Mouse (Mus musculus): ENCODE data around the gene Rprd2. TPM values are rescaled to one million over a fixed set of nuclear protein-coding genes. Genes with fewer than 3 reads are reported as not detected.

Rprd2 gene
- polyA plus RNA-seq, 1 experiment = 7.7 TPM

- Histone ChIP-seq H3ac (ENCODE audit: control insufficient read depth, insufficient read length, low read depth) (peak overlapping the region; percentile 100), H3K4me3 (ENCODE audit: insufficient read depth, poor library complexity, severe bottlenecking) (peak overlapping the region; percentile 72), H3K36me3 (ENCODE audit: control insufficient read depth, insufficient read depth) (peaks cover 38% of the 10 kb centered on the region), H3K27me3 (ENCODE audit: control insufficient read depth, insufficient read depth, insufficient read length) (no peaks in the 10 kb centered on the region), H3K79me3 (ENCODE audit: low read depth) (peaks cover 2% of the 10 kb centered on the region), H3K79me2 (ENCODE audit: control insufficient read depth, insufficient read depth) (peaks cover 33% of the 10 kb centered on the region)
- TF ChIP-seq CTCF (IDR thresholded peaks at IDR 0.05; ENCODE audit: control insufficient read depth, insufficient read depth, insufficient read length) = no peak
- TF ChIP-seq MAX (IDR thresholded peaks at IDR 0.05) = peak; percentile 57
Measured at GRCm38 (mm10) chr3:95754345-95755206, 64.1 kb downstream of the Rprd2 start.

- peaks cover 33% of the 10 kb centered on the region for H3K79me2 ChIP-seq (ENCODE audit: control insufficient read depth, insufficient read depth)
- no peak overlapping the region for H3K4me3 ChIP-seq (ENCODE audit: insufficient read depth, poor library complexity, severe bottlenecking)
- H3K27me3 ChIP-seq (ENCODE audit: control insufficient read depth, insufficient read depth, insufficient read length) = no peaks in the 10 kb centered on the region
- H3ac ChIP-seq (ENCODE audit: control insufficient read depth, insufficient read length, low read depth) = no peak overlapping the region
- TF ChIP-seq USF1 (IDR thresholded peaks at IDR 0.05; ENCODE audit: low read depth) = no peak
- no peak for TF ChIP-seq MYOG (IDR thresholded peaks at IDR 0.05; ENCODE audit: control insufficient read depth, extremely low read depth, insufficient read length)
- no peak for TF ChIP-seq MAX (IDR thresholded peaks at IDR 0.05)
- no peak for TF ChIP-seq CTCF (IDR thresholded peaks at IDR 0.05; ENCODE audit: control insufficient read depth, insufficient read depth, insufficient read length)
- peaks cover 2% of the 10 kb centered on the region for H3K79me3 ChIP-seq (ENCODE audit: low read depth)
- H3K36me3 ChIP-seq (ENCODE audit: control insufficient read depth, insufficient read depth) = peaks cover 54% of the 10 kb centered on the region
Measured at GRCm38 (mm10) chr3:95752935-95753334, 65.7 kb downstream of the Rprd2 start.

GRCm38 (mm10) chr3:95740406-95740805 lies 78.3 kb downstream of the Rprd2 start:
- no peak for TF ChIP-seq MAX (IDR thresholded peaks at IDR 0.05)
- TF ChIP-seq MYOG (IDR thresholded peaks at IDR 0.05; ENCODE audit: control insufficient read depth, extremely low read depth, insufficient read length) = no peak
- TF ChIP-seq FOSL1 (IDR thresholded peaks at IDR 0.05; ENCODE audit: insufficient read depth, low read length, poor library complexity, severe bottlenecking) = no peak
- TF ChIP-seq MYOD1 (IDR thresholded peaks at IDR 0.05; ENCODE audit: control insufficient read depth, insufficient read length, low read depth) = no peak
- TF ChIP-seq CEBPB (IDR thresholded peaks at IDR 0.05; ENCODE audit: low read depth) = no peak
- no peak for TF ChIP-seq CTCF (IDR thresholded peaks at IDR 0.05; ENCODE audit: control insufficient read depth, insufficient read depth, insufficient read length)
- no peak for TF ChIP-seq USF1 (IDR thresholded peaks at IDR 0.05; ENCODE audit: low read depth)
- Histone ChIP-seq H3ac (ENCODE audit: control insufficient read depth, insufficient read length, low read depth) (no peak overlapping the region), H3K79me3 (ENCODE audit: low read depth) (peaks cover 1% of the 10 kb centered on the region), H3K79me2 (ENCODE audit: control insufficient read depth, insufficient read depth) (peaks cover 27% of the 10 kb centered on the region), H3K36me3 (ENCODE audit: control insufficient read depth, insufficient read depth) (peaks cover 88% of the 10 kb centered on the region), H3K4me3 (ENCODE audit: insufficient read depth, poor library complexity, severe bottlenecking) (no peak overlapping the region), H3K27me3 (ENCODE audit: control insufficient read depth, insufficient read depth, insufficient read length) (no peaks in the 10 kb centered on the region)

GRCm38 (mm10) chr3:95739353-95740104 lies 79.1 kb downstream of the Rprd2 start, which contains the start of gene Ecm1:
Gene Ecm1, minus strand, starts transcription at chr3:95739569.
- peaks cover 88% of the 10 kb centered on the region for H3K36me3 ChIP-seq (ENCODE audit: control insufficient read depth, insufficient read depth)
- TF ChIP-seq CTCF (IDR thresholded peaks at IDR 0.05; ENCODE audit: control insufficient read depth, insufficient read depth, insufficient read length) (no peak), MAX (IDR thresholded peaks at IDR 0.05) (no peak), USF1 (IDR thresholded peaks at IDR 0.05; ENCODE audit: low read depth) (no peak), FOSL1 (IDR thresholded peaks at IDR 0.05; ENCODE audit: insufficient read depth, low read length, poor library complexity, severe bottlenecking) (no peak), MYOG (IDR thresholded peaks at IDR 0.05; ENCODE audit: control insufficient read depth, extremely low read depth, insufficient read length) (no peak), CEBPB (IDR thresholded peaks at IDR 0.05; ENCODE audit: low read depth) (no peak), MYOD1 (IDR thresholded peaks at IDR 0.05; ENCODE audit: control insufficient read depth, insufficient read length, low read depth) (no peak)
- H3K4me3 ChIP-seq (ENCODE audit: insufficient read depth, poor library complexity, severe bottlenecking) = peak within 1 kb of the TSS; percentile 16
- H3K27me3 ChIP-seq (ENCODE audit: control insufficient read depth, insufficient read depth, insufficient read length) = no peaks in the 10 kb centered on the region
- H3ac ChIP-seq (ENCODE audit: control insufficient read depth, insufficient read length, low read depth) = peak within 1 kb of the TSS; percentile 58
- H3K79me2 ChIP-seq (ENCODE audit: control insufficient read depth, insufficient read depth) = peaks cover 36% of the 10 kb centered on the region
- peaks cover 1% of the 10 kb centered on the region for H3K79me3 ChIP-seq (ENCODE audit: low read depth)

- H3K27me3 ChIP-seq (ENCODE audit: control insufficient read depth, insufficient read depth, insufficient read length) = no peaks in the 10 kb centered on the region
- H3K79me3 ChIP-seq (ENCODE audit: low read depth) = peaks cover 1% of the 10 kb centered on the region
- H3K79me2 ChIP-seq (ENCODE audit: control insufficient read depth, insufficient read depth) = peaks cover 37% of the 10 kb centered on the region
- no peak overlapping the region for H3ac ChIP-seq (ENCODE audit: control insufficient read depth, insufficient read length, low read depth)
- no peak overlapping the region for H3K4me3 ChIP-seq (ENCODE audit: insufficient read depth, poor library complexity, severe bottlenecking)
- peaks cover 47% of the 10 kb centered on the region for H3K36me3 ChIP-seq (ENCODE audit: control insufficient read depth, insufficient read depth)
- TF ChIP-seq USF1 (IDR thresholded peaks at IDR 0.05; ENCODE audit: low read depth) (no peak), CEBPB (IDR thresholded peaks at IDR 0.05; ENCODE audit: low read depth) (no peak), CTCF (IDR thresholded peaks at IDR 0.05; ENCODE audit: control insufficient read depth, insufficient read depth, insufficient read length) (no peak), MAX (IDR thresholded peaks at IDR 0.05) (no peak), FOSL1 (IDR thresholded peaks at IDR 0.05; ENCODE audit: insufficient read depth, low read length, poor library complexity, severe bottlenecking) (no peak), MYOD1 (IDR thresholded peaks at IDR 0.05; ENCODE audit: control insufficient read depth, insufficient read length, low read depth) (no peak), MYOG (IDR thresholded peaks at IDR 0.05; ENCODE audit: control insufficient read depth, extremely low read depth, insufficient read length) (no peak)
Measured at GRCm38 (mm10) chr3:95735071-95735670, 83.5 kb downstream of the Rprd2 start.
